Mouse (Mus musculus) kidney, adult 8-10 months (tissue): Measurements from ENCODE around the gene Ncoa4.
"Not testable (repeated sequence)": the region's sequence is repeated elsewhere in the genome, so short reads cannot be mapped to it uniquely, and the experiment has no call there.

Experiments
- DNase-seq, 2 experiments: peaks; one replicate each; pipeline ENCODE4 v3.0.0; 2022

Ncoa4 gene

GRCm38 (mm10) chr14:32159690-32160246 is at the start of gene Ncoa4:
Gene Ncoa4, plus strand, starts transcription at chr14:32159865.
- peak; percentile 99 to 100 for DNase-seq

- not testable (repeated sequence) for DNase-seq
Measured at GRCm38 (mm10) chr14:32112124-32112523, 47.5 kb upstream of the Ncoa4 start.

- no peak for DNase-seq
Measured at GRCm38 (mm10) chr14:32120940-32121919, 38.4 kb upstream of the Ncoa4 start.

- peak; percentile 24 to 59 for DNase-seq
Measured at GRCm38 (mm10) chr14:32121920-32122315, 37.7 kb upstream of the Ncoa4 start.

- no peak for DNase-seq
Measured at GRCm38 (mm10) chr14:32124261-32124660, 35.4 kb upstream of the Ncoa4 start.

GRCm38 (mm10) chr14:32125256-32125655 is 34.4 kb upstream of the Ncoa4 start:
- DNase-seq = not testable (repeated sequence)

- no peak for DNase-seq
Measured at GRCm38 (mm10) chr14:32128409-32128808, 31.3 kb upstream of the Ncoa4 start.

- no peak for DNase-seq
Measured at GRCm38 (mm10) chr14:32131836-32132235, 27.8 kb upstream of the Ncoa4 start.

- DNase-seq = no peak
Measured at GRCm38 (mm10) chr14:32134293-32134692, 25.4 kb upstream of the Ncoa4 start.

GRCm38 (mm10) chr14:32136467-32136866 is 23.2 kb upstream of the Ncoa4 start:
- not testable (repeated sequence) for DNase-seq

- DNase-seq = no peak
Measured at GRCm38 (mm10) chr14:32140359-32140965, 19.2 kb upstream of the Ncoa4 start.

- DNase-seq = no peak
Measured at GRCm38 (mm10) chr14:32141723-32142122, 17.9 kb upstream of the Ncoa4 start, which contains the start of gene Msmb. Gene Msmb, plus strand, starts transcription at chr14:32142023.

- no peak for DNase-seq
Measured at GRCm38 (mm10) chr14:32144734-32145133, 14.9 kb upstream of the Ncoa4 start.

GRCm38 (mm10) chr14:32145401-32145800 is 14.3 kb upstream of the Ncoa4 start:
- DNase-seq = no peak

GRCm38 (mm10) chr14:32145809-32146511 is 13.7 kb upstream of the Ncoa4 start:
- no peak for DNase-seq

GRCm38 (mm10) chr14:32146578-32146977 is 13.1 kb upstream of the Ncoa4 start:
- no peak for DNase-seq

- no peak for DNase-seq
Measured at GRCm38 (mm10) chr14:32150872-32151271, 8.8 kb upstream of the Ncoa4 start.

- no peak for DNase-seq
Measured at GRCm38 (mm10) chr14:32152243-32152965, 7.3 kb upstream of the Ncoa4 start.

GRCm38 (mm10) chr14:32153156-32153555 is 6.5 kb upstream of the Ncoa4 start:
- DNase-seq = no peak

GRCm38 (mm10) chr14:32154758-32155157 is 4.9 kb upstream of the Ncoa4 start:
- no peak for DNase-seq

- peak in 1 of 2 experiments; percentile 44 for DNase-seq
Measured at GRCm38 (mm10) chr14:32159150-32159670, 455 bp upstream of the Ncoa4 start.

GRCm38 (mm10) chr14:32160563-32160962 is 898 bp downstream of the Ncoa4 start:
- no peak for DNase-seq
